Comparison of ENCODE assay signal across 11 mouse cellular contexts in the genomic region with DNA sequence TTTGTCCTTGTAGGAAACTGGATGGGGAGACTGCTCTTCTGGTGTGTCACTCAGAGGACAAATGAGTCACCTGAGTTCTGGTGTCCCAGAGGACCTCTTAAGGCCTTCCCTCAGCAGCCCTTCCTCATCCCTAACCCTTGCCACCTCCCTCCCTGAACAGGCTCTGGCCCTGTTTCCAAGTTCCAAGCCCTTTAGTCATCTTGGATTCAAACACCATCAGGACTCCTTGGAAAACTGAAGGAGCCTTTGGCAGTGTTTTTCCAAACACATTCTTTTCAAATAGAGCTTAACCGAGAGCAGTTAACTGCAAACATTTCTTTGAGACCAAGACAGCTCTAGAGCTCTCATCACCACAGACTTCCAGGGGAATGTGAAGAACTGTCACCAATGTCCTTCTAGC. TPM values are rescaled to one million over a fixed set of nuclear protein-coding genes. Genes with fewer than 3 reads are reported as not detected.
DNase-seq lines count a peak whose midpoint lies in the region; ATAC-seq and TF ChIP-seq lines count a peak whose summit lies in the region.
"Had no signal": no experiment of that assay in that cellular context is flagged by ENCODE, and none has a peak within 500 bp of the region (broad histone marks: within the 10 kb centered on the region; RNA-seq: fewer than 3 reads in every experiment).

No protein-coding gene starts in this region.

- peak overlapping the region; percentile 68 for H3K27ac ChIP-seq in heart, embryonic 15.5 days
- H3K27ac ChIP-seq in forebrain, embryonic 16.5 days (ENCODE audit: low read length): no peak overlapping the region
- H3K27ac ChIP-seq in midbrain, embryonic 15.5 days: no peak overlapping the region
- H3K27ac ChIP-seq in thymus, adult 2 months (ENCODE audit: control insufficient read depth, insufficient read depth, low read length): no peak overlapping the region
- H3K27ac ChIP-seq: embryonic facial prominence, embryonic 13.5 days had no signal

- H3K4me2 ChIP-seq in heart, embryonic 15.5 days: no peak overlapping the region
- H3K4me2 ChIP-seq in forebrain, embryonic 16.5 days (ENCODE audit: low read length): no peak overlapping the region
- no peak overlapping the region for H3K4me2 ChIP-seq in midbrain, embryonic 15.5 days
- H3K4me2 ChIP-seq: embryonic facial prominence, embryonic 13.5 days had no signal

- H3K9me3 ChIP-seq in heart, embryonic 15.5 days (replicated peaks): no peaks in the 10 kb centered on the region
- no peaks in the 10 kb centered on the region for H3K9me3 ChIP-seq in forebrain, embryonic 16.5 days (ENCODE audit: control insufficient read depth, low read length)
- H3K9me3 ChIP-seq in midbrain, embryonic 15.5 days: no peaks in the 10 kb centered on the region
- H3K9me3 ChIP-seq: embryonic facial prominence, embryonic 13.5 days; megakaryocyte, embryonic 14.5 days had no signal

- DNase-seq in adrenal gland, adult (ENCODE audit: inconsistent age in 2 of 2, low spot score in 1 of 2): peak; percentile 50 to 73
- no peak for DNase-seq in adrenal gland, adult 8-10 months
- DNase-seq in lung, postnatal 14 days: peak; percentile 42
- no peak for DNase-seq in thymus, adult 2 months
- DNase-seq: cerebellum, adult 2 months had no signal

- H3K79me2 ChIP-seq in C2C12 (ENCODE audit: control insufficient read depth, insufficient read depth): no peaks in the 10 kb centered on the region

- no peak overlapping the region for H3K9ac ChIP-seq in heart, embryonic 15.5 days
- no peak overlapping the region for H3K9ac ChIP-seq in forebrain, embryonic 16.5 days (replicated peaks; ENCODE audit: low read depth, low read length)
- H3K9ac ChIP-seq in midbrain, embryonic 15.5 days: no peak overlapping the region
- H3K9ac ChIP-seq: embryonic facial prominence, embryonic 13.5 days had no signal

- H3K27me3 ChIP-seq in C2C12 (ENCODE audit: control insufficient read depth, insufficient read depth, insufficient read length): no peaks in the 10 kb centered on the region
- H3K27me3 ChIP-seq in heart, embryonic 15.5 days: no peaks in the 10 kb centered on the region
- no peaks in the 10 kb centered on the region for H3K27me3 ChIP-seq in forebrain, embryonic 16.5 days (replicated peaks; ENCODE audit: control insufficient read depth, insufficient read depth, low read length)
- no peaks in the 10 kb centered on the region for H3K27me3 ChIP-seq in midbrain, embryonic 15.5 days (replicated peaks)
- H3K27me3 ChIP-seq in thymus, adult 2 months (ENCODE audit: control insufficient read depth, insufficient read depth, low read length): no peaks in the 10 kb centered on the region
- H3K27me3 ChIP-seq: embryonic facial prominence, embryonic 13.5 days had no signal

- ATAC-seq in heart, embryonic 15.5 days (replicated peaks; ENCODE audit: insufficient number of reproducible peaks, insufficient read depth, low FRiP score, low read depth): no peak
- ATAC-seq in forebrain, embryonic 16.5 days: no peak
- no peak for ATAC-seq in midbrain, embryonic 15.5 days (replicated peaks)

- peak overlapping the region; percentile 47 for H3ac ChIP-seq in C2C12 (ENCODE audit: control insufficient read depth, insufficient read length, low read depth)

- no peaks in the 10 kb centered on the region for H3K79me3 ChIP-seq in C2C12 (ENCODE audit: low read depth)

- no peaks in the 10 kb centered on the region for H3K36me3 ChIP-seq in C2C12 (ENCODE audit: control insufficient read depth, insufficient read depth)
- H3K36me3 ChIP-seq in heart, embryonic 15.5 days: no peaks in the 10 kb centered on the region
- H3K36me3 ChIP-seq in forebrain, embryonic 16.5 days (ENCODE audit: control insufficient read depth, insufficient read depth): no peaks in the 10 kb centered on the region
- H3K36me3 ChIP-seq in midbrain, embryonic 15.5 days (replicated peaks): no peaks in the 10 kb centered on the region
- no peaks in the 10 kb centered on the region for H3K36me3 ChIP-seq in thymus, adult 2 months (ENCODE audit: control insufficient read depth, insufficient read depth, low read length)
- H3K36me3 ChIP-seq: embryonic facial prominence, embryonic 13.5 days had no signal

- TF ChIP-seq CTCF in C2C12 (IDR thresholded peaks at IDR 0.05; ENCODE audit: control insufficient read depth, insufficient read depth, insufficient read length): no peak
- no peak for TF ChIP-seq CTCF in thymus, adult 2 months (IDR thresholded peaks at IDR 0.05; ENCODE audit: borderline replicate concordance, control insufficient read depth, extremely low read depth, insufficient read depth, low read length, poor library complexity)

- no peak overlapping the region for H3K4me3 ChIP-seq in C2C12 (ENCODE audit: insufficient read depth, poor library complexity, severe bottlenecking)
- no peak overlapping the region for H3K4me3 ChIP-seq in heart, embryonic 15.5 days
- no peak overlapping the region for H3K4me3 ChIP-seq in forebrain, embryonic 16.5 days (replicated peaks; ENCODE audit: low read length)
- no peak overlapping the region for H3K4me3 ChIP-seq in midbrain, embryonic 15.5 days
- H3K4me3 ChIP-seq in thymus, adult 2 months (ENCODE audit: control insufficient read depth, insufficient read depth, low read length): no peak overlapping the region
- H3K4me3 ChIP-seq: embryonic facial prominence, embryonic 13.5 days; megakaryocyte, embryonic 14.5 days had no signal

- no peak for TF ChIP-seq POLR2A in thymus, adult 2 months (IDR thresholded peaks at IDR 0.05; ENCODE audit: control insufficient read depth, extremely low read depth, insufficient read depth, low read length, poor library complexity)

- no peaks in the 10 kb centered on the region for H3K4me1 ChIP-seq in heart, embryonic 15.5 days (replicated peaks)
- no peaks in the 10 kb centered on the region for H3K4me1 ChIP-seq in forebrain, embryonic 16.5 days (replicated peaks; ENCODE audit: control insufficient read depth, insufficient read depth, low read length)
- H3K4me1 ChIP-seq in midbrain, embryonic 15.5 days: no peaks in the 10 kb centered on the region
- peaks cover 23% of the 10 kb centered on the region for H3K4me1 ChIP-seq in thymus, adult 2 months (replicated peaks; ENCODE audit: control insufficient read depth, insufficient read depth, low read length)
- H3K4me1 ChIP-seq: embryonic facial prominence, embryonic 13.5 days had no signal

- 49% methylated on average over 1 of the region's 1 CpGs for WGBS in heart, embryonic 15.5 days
- 66% methylated on average over 1 of the region's 1 CpGs for WGBS in forebrain, embryonic 16.5 days
- 82% methylated on average over 1 of the region's 1 CpGs for WGBS in midbrain, embryonic 15.5 days
- WGBS in thymus, adult 2 months: 90% methylated on average over 1 of the region's 1 CpGs

TF ChIP-seq in C2C12, 6 proteins besides CTCF, POLR2A, EP300 and RAD21:
- peak; percentile 86 for TF ChIP-seq FOSL1 (IDR thresholded peaks at IDR 0.05; ENCODE audit: insufficient read depth, low read length, poor library complexity, severe bottlenecking)
- peak; percentile 9 for TF ChIP-seq MAX (IDR thresholded peaks at IDR 0.05)
- no peak for TF ChIP-seq CEBPB (IDR thresholded peaks at IDR 0.05; ENCODE audit: low read depth)

RNA-seq across cellular contexts. Expression of a gene that starts 26.1 kb away (rescaled TPM):
- total RNA-seq in adrenal gland, adult 8-10 months (2022): 10 to 100 TPM in 2 of 4 experiments, 1 to 10 TPM in 2; 6.9 to 17.0 (median 11.6) TPM
- 7.7 TPM for polyA plus RNA-seq in C2C12 (2012; fragmentation: generic; extraction: Trizol)
- 2.9 and 6.0 TPM in 2 replicates for polyA plus RNA-seq in heart, embryonic 15.5 days (2015; fragmentation: Nextera tagmentation; extraction: Ambion mirVana)
- polyA plus RNA-seq in forebrain, embryonic 16.5 days (2015; fragmentation: Nextera tagmentation; extraction: Ambion mirVana): 2.4 and 2.5 TPM in 2 replicates
- 3.1 and 4.3 TPM in 2 replicates for polyA plus RNA-seq in midbrain, embryonic 15.5 days (2015; fragmentation: Nextera tagmentation; extraction: Ambion mirVana)
- 46.5 and 48.1 TPM in 2 replicates for polyA plus RNA-seq in thymus, adult 2 months (2012; rRNA removed)

RNA-seq across cellular contexts. Expression of a gene that starts 42.2 kb away (rescaled TPM):
- total RNA-seq in adrenal gland, adult 8-10 months (2022): under 1 TPM; 0.22 to 0.87 (median 0.48) TPM
- not detected for polyA plus RNA-seq in C2C12 (2012; fragmentation: generic; extraction: Trizol)
- 0.18 and 2.3 TPM in 2 replicates for polyA plus RNA-seq in heart, embryonic 15.5 days (2015; fragmentation: Nextera tagmentation; extraction: Ambion mirVana)
- polyA plus RNA-seq in forebrain, embryonic 16.5 days (2015; fragmentation: Nextera tagmentation; extraction: Ambion mirVana): 0.27 and 0.81 TPM in 2 replicates
- polyA plus RNA-seq in midbrain, embryonic 15.5 days (2015; fragmentation: Nextera tagmentation; extraction: Ambion mirVana): 0.52 and 0.67 TPM in 2 replicates
- 12.2 and 13.5 TPM in 2 replicates for polyA plus RNA-seq in thymus, adult 2 months (2012; rRNA removed)

Comparison
In these comparisons a context has a peak if more than half of its experiments do, and no peak if none do; other contexts are left out.
1. DNase-seq: peak in adrenal gland, adult (2 of 2) and lung, postnatal 14 days (single experiment); none in adrenal gland, adult 8-10 months (single experiment) and thymus, adult 2 months (single experiment).